Mouse (Mus musculus) ES-E14 (cell line): Measurements from ENCODE around the gene Insig1.

ENCODE experiments used
- CHD2 ChIP-seq: IDR thresholded peaks from 2 replicates; pipeline ENCODE4 v1.6.1; 2014; ENCODE audit warnings: mild to moderate bottlenecking, low read depth, low read length, inconsistent platforms
- HCFC1 ChIP-seq: IDR thresholded peaks from 2 replicates; pipeline ENCODE4 v1.6.1; 2012; ENCODE audit warnings: low read length, inconsistent platforms, borderline replicate concordance; ENCODE audit not compliant: insufficient read depth
- ZC3H11A ChIP-seq: IDR thresholded peaks from 2 replicates; pipeline ENCODE4 v1.6.1; 2012; ENCODE audit warnings: low read depth, mild to moderate bottlenecking, inconsistent platforms, low read length, borderline replicate concordance

DNA sequence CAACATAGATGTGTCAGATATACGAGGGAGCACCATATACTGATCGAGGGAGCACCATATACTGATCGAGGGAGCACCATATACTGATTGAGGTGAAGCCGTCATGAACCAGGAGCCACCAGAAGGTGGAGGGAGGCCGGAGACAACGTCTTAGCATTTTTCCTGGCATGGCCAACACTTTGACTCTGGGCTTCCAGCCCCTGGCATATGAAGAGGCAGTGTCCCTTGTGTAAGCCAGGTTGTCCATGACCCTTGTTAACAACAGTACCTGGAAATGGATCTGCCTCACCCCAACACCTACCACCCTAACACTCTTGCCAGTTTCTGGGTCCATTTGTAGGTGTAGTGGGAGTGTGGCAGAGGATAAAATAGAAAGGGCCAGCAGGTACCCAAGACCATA, 23.7 kb downstream of the Insig1 start:
- TF ChIP-seq ZC3H11A (no peak), CHD2 (no peak), HCFC1 (no peak)
